Mouse (Mus musculus) gastrocnemius, adult 2 months (tissue): ENCODE measurements around the gene Fkbp8. TPM values are rescaled to one million over a fixed set of nuclear protein-coding genes. Genes with fewer than 3 reads are reported as not detected.

ENCODE experiments used
- DNase-seq: peaks from one replicate; pipeline ENCODE4 v3.0.0; 2022
- H3K27ac ChIP-seq: fragments of 200-600 bp; 2 replicates; pipeline ENCODE4 v1.8.1; 2022; ENCODE audit warnings: mild to moderate bottlenecking
- H3K4me3 ChIP-seq: fragments of 200-600 bp; 2 replicates; pipeline ENCODE4 v1.8.1; 2022; ENCODE audit warnings: mild to moderate bottlenecking, moderate library complexity
- CTCF ChIP-seq: fragments of 200-600 bp; IDR thresholded peaks from 2 replicates; pipeline ENCODE4 v1.8.1; 2022; ENCODE audit warnings: antibody characterized with exemption, mild to moderate bottlenecking, moderate library complexity
- intact Hi-C: fragments of 180-260 bp; cut with DNase I; formaldehyde crosslinking; loops from one replicate; pipeline ENCODE4 v1.15.1; 2025
- total RNA-seq, 2 experiments: library from RNA; stranded (reverse); gene quantifications; 2 replicates each; pipeline ENCODE4 v1.2.3; 2021

The Fkbp8 gene
- total RNA-seq, 2 experiments from 2014 or later: 108 to 112 TPM

GRCm38 (mm10) chr8:70492664-70493640 lies 34.6 kb upstream of the Fkbp8 start, which contains the start of gene Crlf1:
Crlf1 (plus strand) TSS chr8:70493158.
- DNase-seq: peak; percentile 51
- Histone ChIP-seq H3K4me3 (peak within 1 kb of the TSS; percentile 76), H3K27ac (peak within 1 kb of the TSS; percentile 31; the same call in 1 of the 2 replicates)
- no peak for TF ChIP-seq CTCF
- intact Hi-C loops: loop anchor here (2.0 kb wide), 1 partner anchor 78 kb away; no protein-coding TSS in a partner anchor

- intact Hi-C loops: loop anchor here (2.0 kb wide), 1 partner anchor 79 kb away; no protein-coding TSS in a partner anchor
- Histone ChIP-seq H3K4me3 (peak overlapping the region; percentile 76), H3K27ac (peak overlapping the region; percentile 31; the same call in 1 of the 2 replicates)
- DNase-seq: no peak
- TF ChIP-seq CTCF: no peak
Observed at GRCm38 (mm10) chr8:70493692-70494415, 33.7 kb upstream of the Fkbp8 start.

GRCm38 (mm10) chr8:70494416-70494945 lies 33.0 kb upstream of the Fkbp8 start:
- intact Hi-C loops: no loop called here
- no peak for DNase-seq
- Histone ChIP-seq H3K27ac (no peak overlapping the region), H3K4me3 (peak overlapping the region; percentile 34; the same call in 1 of the 2 replicates)
- no peak for TF ChIP-seq CTCF

- DNase-seq: no peak
- intact Hi-C loops: no loop called here
- no peak overlapping the region for H3K27ac ChIP-seq
- no peak for TF ChIP-seq CTCF
- peak overlapping the region; percentile 6 for H3K4me3 ChIP-seq
Observed at GRCm38 (mm10) chr8:70495001-70495770, 32.3 kb upstream of the Fkbp8 start.

GRCm38 (mm10) chr8:70495771-70496062 lies 31.8 kb upstream of the Fkbp8 start:
- intact Hi-C loops: no loop called here
- TF ChIP-seq CTCF: no peak
- DNase-seq: no peak
- Histone ChIP-seq H3K4me3 (peak overlapping the region; percentile 6; the same call in 1 of the 2 replicates), H3K27ac (no peak overlapping the region)

- no peak for DNase-seq
- Histone ChIP-seq H3K4me3 (no peak overlapping the region), H3K27ac (no peak overlapping the region)
- TF ChIP-seq CTCF: no peak
- intact Hi-C loops: no loop called here
Observed at GRCm38 (mm10) chr8:70500386-70501301, 26.9 kb upstream of the Fkbp8 start.

- DNase-seq: peak; percentile 82
- intact Hi-C loops: no loop called here
- TF ChIP-seq CTCF: no peak
- H3K27ac ChIP-seq: no peak overlapping the region
- no peak overlapping the region for H3K4me3 ChIP-seq
Observed at GRCm38 (mm10) chr8:70501820-70502529, 25.5 kb upstream of the Fkbp8 start.

GRCm38 (mm10) chr8:70502540-70502939 lies 25.0 kb upstream of the Fkbp8 start:
- Histone ChIP-seq H3K27ac (no peak overlapping the region), H3K4me3 (0 out of 2 replicates have a peak overlapping the region, but pooled peaks have one; percentile 13)
- DNase-seq: no peak
- no peak for TF ChIP-seq CTCF
- intact Hi-C loops: no loop called here

GRCm38 (mm10) chr8:70503062-70503750 lies 24.3 kb upstream of the Fkbp8 start:
- DNase-seq: peak; percentile 83
- intact Hi-C loops: no loop called here
- H3K27ac ChIP-seq: no peak overlapping the region
- peak; percentile 82 for TF ChIP-seq CTCF
- peak overlapping the region; percentile 26; the same call in 1 of the 2 replicates for H3K4me3 ChIP-seq

GRCm38 (mm10) chr8:70504291-70504716 lies 23.2 kb upstream of the Fkbp8 start:
- intact Hi-C loops: no loop called here
- Histone ChIP-seq H3K4me3 (peak overlapping the region; percentile 50), H3K27ac (peak overlapping the region; percentile 79)
- TF ChIP-seq CTCF: no peak
- DNase-seq: peak; percentile 89
